Comparison of ENCODE assay signal across 8 mouse cellular contexts in the genomic region with DNA sequence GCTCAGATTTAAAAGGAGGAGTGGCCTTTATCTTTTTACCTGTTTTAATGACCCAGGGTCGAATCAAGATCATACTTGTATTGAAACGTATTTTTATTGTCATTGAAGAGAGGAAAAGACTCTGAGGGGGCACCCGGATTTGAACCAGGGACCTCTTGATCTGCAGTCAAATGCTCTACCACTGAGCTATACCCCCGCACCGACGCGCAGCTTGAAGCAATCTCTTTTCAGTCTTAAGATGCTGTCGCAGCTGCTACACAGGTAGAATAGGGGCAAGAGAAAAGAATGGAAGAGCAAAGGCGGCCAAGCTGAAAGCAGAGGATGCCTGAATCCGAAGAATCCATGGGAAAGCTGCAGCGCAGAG. TPM values are rescaled to one million over a fixed set of nuclear protein-coding genes. Genes with fewer than 3 reads are reported as not detected.
DNase-seq lines count a peak whose midpoint lies in the region; ATAC-seq lines count a peak whose summit lies in the region.

Lasp1 (plus strand) TSS at position 219 of the 364 bp plus-strand sequence.

- H3K4me2 ChIP-seq in embryonic facial prominence, embryonic 14.5 days (ENCODE audit: low read depth, low read length), result peak within 1 kb of the TSS; percentile 72
- peak within 1 kb of the TSS; percentile 67 for H3K4me2 ChIP-seq in kidney, embryonic 16.5 days (replicated peaks; ENCODE audit: low read depth, low read length)

- peak within 1 kb of the TSS; percentile 95 for H3K27ac ChIP-seq in embryonic facial prominence, embryonic 14.5 days (replicated peaks; ENCODE audit: low read depth, low read length)
- H3K27ac ChIP-seq in heart, embryonic 10.5 days, result peak within 1 kb of the TSS; percentile 97
- peak within 1 kb of the TSS; percentile 97 for H3K27ac ChIP-seq in kidney, embryonic 16.5 days (ENCODE audit: low read length)

- peak within 1 kb of the TSS; percentile 90 for H3K4me3 ChIP-seq in embryonic facial prominence, embryonic 14.5 days (ENCODE audit: low read depth, low read length)
- H3K4me3 ChIP-seq in heart, embryonic 10.5 days, result peak within 1 kb of the TSS; percentile 97
- H3K4me3 ChIP-seq in kidney, embryonic 16.5 days (ENCODE audit: low read length), result peak within 1 kb of the TSS; percentile 97

- ATAC-seq in embryonic facial prominence, embryonic 14.5 days (ENCODE audit: low read depth), result peak; percentile 63
- ATAC-seq in kidney, embryonic 16.5 days (ENCODE audit: low FRiP score, low TSS enrichment), result peak; percentile 10

- WGBS in embryonic facial prominence, embryonic 14.5 days, result 2% methylated on average over 11 of the region's 11 CpGs
- WGBS in heart, embryonic 10.5 days, result 0% methylated on average over 11 of the region's 11 CpGs
- under 1% methylated on average over 11 of the region's 11 CpGs for WGBS in kidney, embryonic 16.5 days

- H3K9ac ChIP-seq in embryonic facial prominence, embryonic 14.5 days (ENCODE audit: low read depth, low read length), result peak within 1 kb of the TSS; percentile 74
- H3K9ac ChIP-seq in kidney, embryonic 16.5 days (replicated peaks; ENCODE audit: low read length), result peak within 1 kb of the TSS; percentile 97

- H3K9me3 ChIP-seq in embryonic facial prominence, embryonic 14.5 days (ENCODE audit: control insufficient read depth, low read length), result no peaks in the 10 kb centered on the region
- no peaks in the 10 kb centered on the region for H3K9me3 ChIP-seq in heart, embryonic 10.5 days
- no peaks in the 10 kb centered on the region for H3K9me3 ChIP-seq in kidney, embryonic 16.5 days (ENCODE audit: low read length)

- peaks cover 15% of the 10 kb centered on the region for H3K4me1 ChIP-seq in embryonic facial prominence, embryonic 14.5 days (ENCODE audit: control insufficient read depth, insufficient read depth, low read length)
- H3K4me1 ChIP-seq in heart, embryonic 10.5 days, result peaks cover 34% of the 10 kb centered on the region
- H3K4me1 ChIP-seq in kidney, embryonic 16.5 days (ENCODE audit: insufficient read depth, low read length), result peaks cover 33% of the 10 kb centered on the region

- H3K27me3 ChIP-seq in embryonic facial prominence, embryonic 14.5 days (replicated peaks; ENCODE audit: control insufficient read depth, insufficient read depth, low read length), result no peaks in the 10 kb centered on the region
- no peaks in the 10 kb centered on the region for H3K27me3 ChIP-seq in heart, embryonic 10.5 days (ENCODE audit: insufficient read depth, poor library complexity, severe bottlenecking)
- H3K27me3 ChIP-seq in kidney, embryonic 16.5 days (ENCODE audit: insufficient read depth, low read length), result no peaks in the 10 kb centered on the region

- H3K36me3 ChIP-seq in embryonic facial prominence, embryonic 14.5 days (ENCODE audit: control insufficient read depth, insufficient read depth, low read length), result no peaks in the 10 kb centered on the region
- no peaks in the 10 kb centered on the region for H3K36me3 ChIP-seq in heart, embryonic 10.5 days
- no peaks in the 10 kb centered on the region for H3K36me3 ChIP-seq in kidney, embryonic 16.5 days (ENCODE audit: insufficient read depth, low read length)

- peak; percentile 92 for DNase-seq in 416B (ENCODE audit: low read depth)
- peak; percentile 91 to 92 for DNase-seq in adrenal gland, postnatal 36 days
- peak; percentile 82 for DNase-seq in embryonic facial prominence, embryonic 14.5 days (ENCODE audit: low spot score)
- peak; percentile 93 for DNase-seq in heart, embryonic 10.5 days (ENCODE audit: low spot score)
- peak; percentile 84 for DNase-seq in liver
- DNase-seq in monocyte, adult 2 months (ENCODE audit: low read depth in 1 of 2, low spot score in 2 of 2), result peak; percentile 57 to 83
- DNase-seq in spleen, postnatal 4 days (ENCODE audit: low spot score in 2 of 2), result peak; percentile 87 to 94

RNA-seq across cellular contexts. Expression of gene Lasp1, which starts in this region (rescaled TPM):
- total RNA-seq in adrenal gland, postnatal 36 days (2021), result 100 to 1,000 TPM; 103 to 128 TPM
- 88.6 and 96.3 TPM in 2 replicates for polyA plus RNA-seq in embryonic facial prominence, embryonic 14.5 days (2014; fragmentation: Nextera tagmentation; extraction: Ambion mirVana)
- polyA plus RNA-seq in heart, embryonic 10.5 days (2016; fragmentation: Nextera tagmentation; extraction: Ambion mirVana), result 50.8 and 65.1 TPM in 2 replicates
- polyA plus RNA-seq in kidney, embryonic 16.5 days (2015; fragmentation: Nextera tagmentation; extraction: Ambion mirVana), result 133 TPM in 2 replicates

Comparison
In these comparisons a context has a peak if more than half of its experiments do, and no peak if none do; other contexts are left out.
1. Peak in every context shown above with its lines: DNase-seq, ATAC-seq, H3K4me3 ChIP-seq and H3K27ac ChIP-seq.